Mouse (Mus musculus) stomach, postnatal 0 days (tissue): Measurements from ENCODE around the gene Mark1.

ENCODE experiments used
- CTCF ChIP-seq: IDR thresholded peaks from 2 replicates; pipeline ENCODE4 v1.5.1; 2016; ENCODE audit warnings: antibody characterized with exemption, low read depth, mild to moderate bottlenecking, moderate library complexity
- EP300 ChIP-seq: optimal IDR thresholded peaks from 2 replicates; pipeline ENCODE3; 2016; ENCODE audit warnings: antibody characterized with exemption

GRCm38 (mm10) chr1:184902886-184903285 is 96.5 kb downstream of the Mark1 start:
- TF ChIP-seq CTCF (no peak), EP300 (no peak)
